Mouse (Mus musculus): ENCODE data around the gene Chst4.

DNA sequence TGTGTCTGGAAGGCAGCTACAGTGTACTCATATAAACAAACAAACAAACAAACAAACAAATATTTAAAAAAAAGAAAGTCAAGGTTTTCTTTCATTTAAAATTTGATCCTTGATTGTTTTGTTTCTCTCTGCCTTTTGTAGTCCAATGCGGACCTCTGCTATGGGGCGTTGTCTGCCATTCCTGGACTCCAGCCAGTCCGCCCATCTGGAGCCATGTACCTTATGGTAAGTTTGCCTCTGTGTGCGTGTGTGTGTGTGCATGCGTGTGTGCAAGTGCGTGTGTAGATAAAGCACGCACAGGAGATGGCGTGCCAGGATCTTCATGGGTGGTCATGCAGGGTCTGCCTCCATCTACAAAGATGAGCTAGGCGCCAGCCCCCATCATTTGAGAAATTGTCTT lies 42.2 kb downstream of the Chst4 start:
- TF ChIP-seq POLR2A (IDR thresholded peaks at IDR 0.05; ENCODE audit: borderline replicate concordance, insufficient read depth, low read length) (no peak), CTCF (IDR thresholded peaks at IDR 0.05; ENCODE audit: borderline replicate concordance, insufficient read depth, low read depth, low read length) (no peak)

All from cerebellum, adult 2 months (tissue).